Mouse (Mus musculus): ENCODE data around the gene Olfr1424. TPM values are rescaled to one million over a fixed set of nuclear protein-coding genes. Genes with fewer than 3 reads are reported as not detected.

Olfr1424 gene
- polyA plus RNA-seq, 1 experiment from 2014 or later = not detected

DNA sequence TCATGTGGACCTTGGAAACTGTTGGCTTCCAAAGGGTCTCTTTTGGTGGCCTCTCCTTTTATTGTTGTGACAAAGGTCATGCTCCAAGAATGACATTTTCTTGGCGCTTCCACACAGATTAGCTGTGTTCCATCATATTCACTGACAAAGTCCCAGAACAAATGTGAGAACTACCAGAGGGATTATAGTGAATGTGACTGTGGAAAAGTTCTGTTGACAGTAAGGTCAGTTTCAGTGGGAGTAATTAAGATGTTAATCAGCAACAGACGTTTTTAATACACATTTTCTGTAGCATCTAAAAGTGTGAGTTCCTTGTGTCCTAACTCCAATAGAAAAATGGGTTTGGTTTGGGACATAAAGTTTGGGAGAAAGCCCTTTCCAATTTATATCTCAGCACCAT, 21.3 kb downstream of the Olfr1424 start, which contains the start of gene Olfr1423:
Olfr1423 (minus strand) TSS at position 101 of the 400 bp plus-strand sequence.
- Histone ChIP-seq H3K9ac (replicated peaks; ENCODE audit: low read length) (no peak within 1 kb of the TSS), H3K36me3 (replicated peaks; ENCODE audit: control insufficient read depth, insufficient read depth, low read depth, low read length) (no peaks in the 10 kb centered on the region), H3K9me3 (replicated peaks; ENCODE audit: control insufficient read depth, low read length) (no peaks in the 10 kb centered on the region), H3K27ac (replicated peaks; ENCODE audit: low read depth, low read length) (no peak within 1 kb of the TSS), H3K27me3 (ENCODE audit: control insufficient read depth, insufficient read depth, low read length) (no peaks in the 10 kb centered on the region), H3K4me2 (ENCODE audit: low read depth, low read length) (no peak within 1 kb of the TSS), H3K4me1 (ENCODE audit: control insufficient read depth, insufficient read depth, low read length) (no peaks in the 10 kb centered on the region), H3K4me3 (ENCODE audit: low read depth, low read length) (no peak within 1 kb of the TSS)
- no peak for DNase-seq (ENCODE audit: low spot score)
- no peak for ATAC-seq (replicated peaks; ENCODE audit: insufficient number of reproducible peaks, low FRiP score, low TSS enrichment, low read depth)
- 53% methylated on average over 2 of the region's 2 CpGs for WGBS

GRCm38 (mm10) chr19:12037727-12038126, 24.8 kb downstream of the Olfr1424 start:
- H3K27ac ChIP-seq (replicated peaks; ENCODE audit: low read depth, low read length) = no peak overlapping the region
- no peaks in the 10 kb centered on the region for H3K4me1 ChIP-seq (ENCODE audit: control insufficient read depth, insufficient read depth, low read length)
- H3K9ac ChIP-seq (replicated peaks; ENCODE audit: low read length) = no peak overlapping the region
- H3K36me3 ChIP-seq (replicated peaks; ENCODE audit: control insufficient read depth, insufficient read depth, low read depth, low read length) = no peaks in the 10 kb centered on the region
- DNase-seq (ENCODE audit: low spot score) (no peak), ATAC-seq (replicated peaks; ENCODE audit: insufficient number of reproducible peaks, low FRiP score, low TSS enrichment, low read depth) (no peak)
- no peak overlapping the region for H3K4me2 ChIP-seq (ENCODE audit: low read depth, low read length)
- H3K27me3 ChIP-seq (ENCODE audit: control insufficient read depth, insufficient read depth, low read length) = no peaks in the 10 kb centered on the region
- H3K4me3 ChIP-seq (ENCODE audit: low read depth, low read length) = no peak overlapping the region
- H3K9me3 ChIP-seq (replicated peaks; ENCODE audit: control insufficient read depth, low read length) = no peaks in the 10 kb centered on the region

GRCm38 (mm10) chr19:12026606-12027005, 35.9 kb downstream of the Olfr1424 start:
- no peak overlapping the region for H3K27ac ChIP-seq (replicated peaks; ENCODE audit: low read depth, low read length)
- H3K9me3 ChIP-seq (replicated peaks; ENCODE audit: control insufficient read depth, low read length) = no peaks in the 10 kb centered on the region
- H3K4me3 ChIP-seq (ENCODE audit: low read depth, low read length) = no peak overlapping the region
- H3K9ac ChIP-seq (replicated peaks; ENCODE audit: low read length) = no peak overlapping the region
- no peaks in the 10 kb centered on the region for H3K27me3 ChIP-seq (ENCODE audit: control insufficient read depth, insufficient read depth, low read length)
- H3K4me1 ChIP-seq (ENCODE audit: control insufficient read depth, insufficient read depth, low read length) = no peaks in the 10 kb centered on the region
- H3K36me3 ChIP-seq (replicated peaks; ENCODE audit: control insufficient read depth, insufficient read depth, low read depth, low read length) = no peaks in the 10 kb centered on the region
- DNase-seq (ENCODE audit: low spot score) = no peak
- H3K4me2 ChIP-seq (ENCODE audit: low read depth, low read length) = no peak overlapping the region
- ATAC-seq (replicated peaks; ENCODE audit: insufficient number of reproducible peaks, low FRiP score, low TSS enrichment, low read depth) = no peak
- WGBS = 74% methylated on average over 2 of the region's 2 CpGs

- DNase-seq (ENCODE audit: low spot score) (no peak), ATAC-seq (replicated peaks; ENCODE audit: insufficient number of reproducible peaks, low FRiP score, low TSS enrichment, low read depth) (no peak)
- Histone ChIP-seq H3K36me3 (replicated peaks; ENCODE audit: control insufficient read depth, insufficient read depth, low read depth, low read length) (no peaks in the 10 kb centered on the region), H3K4me1 (ENCODE audit: control insufficient read depth, insufficient read depth, low read length) (no peaks in the 10 kb centered on the region), H3K9ac (replicated peaks; ENCODE audit: low read length) (no peak overlapping the region), H3K9me3 (replicated peaks; ENCODE audit: control insufficient read depth, low read length) (no peaks in the 10 kb centered on the region), H3K27me3 (ENCODE audit: control insufficient read depth, insufficient read depth, low read length) (no peaks in the 10 kb centered on the region), H3K27ac (replicated peaks; ENCODE audit: low read depth, low read length) (no peak overlapping the region), H3K4me3 (ENCODE audit: low read depth, low read length) (no peak overlapping the region), H3K4me2 (ENCODE audit: low read depth, low read length) (no peak overlapping the region)
- 89% methylated on average over 3 of the region's 3 CpGs for WGBS
Measured at GRCm38 (mm10) chr19:12025333-12025732, 37.1 kb downstream of the Olfr1424 start.

DNA sequence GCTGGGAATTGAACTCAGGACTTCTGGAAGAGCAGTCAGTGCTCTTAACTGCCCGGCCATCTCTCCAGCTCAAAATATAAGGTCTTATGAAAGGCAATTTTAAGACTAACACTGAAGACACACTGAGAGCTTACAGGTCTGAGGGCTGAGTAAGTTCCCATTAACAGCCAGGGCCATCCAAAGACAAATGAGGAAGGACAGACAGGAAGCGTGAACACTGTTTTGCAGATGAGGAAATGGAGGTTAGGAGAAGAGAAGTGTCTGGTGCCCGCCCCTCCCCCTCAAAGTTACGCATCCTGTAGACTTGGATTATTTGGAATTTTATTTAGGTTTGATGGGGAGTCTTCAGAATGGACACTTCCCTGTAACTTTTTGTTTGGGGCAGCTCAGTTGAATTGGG, 38.3 kb downstream of the Olfr1424 start:
- H3K4me2 ChIP-seq (ENCODE audit: low read depth, low read length) = no peak overlapping the region
- no peaks in the 10 kb centered on the region for H3K36me3 ChIP-seq (replicated peaks; ENCODE audit: control insufficient read depth, insufficient read depth, low read depth, low read length)
- no peaks in the 10 kb centered on the region for H3K27me3 ChIP-seq (ENCODE audit: control insufficient read depth, insufficient read depth, low read length)
- H3K9ac ChIP-seq (replicated peaks; ENCODE audit: low read length) = no peak overlapping the region
- ATAC-seq (replicated peaks; ENCODE audit: insufficient number of reproducible peaks, low FRiP score, low TSS enrichment, low read depth) (no peak), DNase-seq (ENCODE audit: low spot score) (no peak)
- no peaks in the 10 kb centered on the region for H3K9me3 ChIP-seq (replicated peaks; ENCODE audit: control insufficient read depth, low read length)
- no peak overlapping the region for H3K4me3 ChIP-seq (ENCODE audit: low read depth, low read length)
- no peak overlapping the region for H3K27ac ChIP-seq (replicated peaks; ENCODE audit: low read depth, low read length)
- 82% methylated on average over 4 of the region's 4 CpGs for WGBS
- no peaks in the 10 kb centered on the region for H3K4me1 ChIP-seq (ENCODE audit: control insufficient read depth, insufficient read depth, low read length)

DNA sequence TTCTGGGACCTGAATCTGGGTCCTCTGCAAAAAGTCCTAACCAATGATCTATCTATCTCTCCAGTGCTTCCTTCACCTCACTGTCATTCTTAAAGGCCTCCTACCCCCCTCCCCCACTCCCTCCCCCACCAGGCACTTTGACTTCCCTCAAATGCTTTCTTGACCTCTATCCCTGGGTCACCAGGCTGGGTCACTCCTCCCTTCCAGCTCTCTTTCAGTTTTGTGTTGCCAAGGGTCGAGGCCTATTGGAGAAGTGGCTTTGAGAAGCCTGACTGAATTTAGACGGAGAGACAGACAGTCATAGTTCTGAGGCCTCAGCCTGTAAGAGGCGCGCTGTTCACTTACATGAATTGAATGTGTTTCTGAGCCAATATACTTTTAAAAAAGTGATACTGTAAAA, 46.3 kb downstream of the Olfr1424 start:
- H3K27me3 ChIP-seq (ENCODE audit: control insufficient read depth, insufficient read depth, low read length) = no peaks in the 10 kb centered on the region

GRCm38 (mm10) chr19:12015708-12016107, 46.8 kb downstream of the Olfr1424 start:
- no peak overlapping the region for H3K9ac ChIP-seq (replicated peaks; ENCODE audit: low read length)
- no peaks in the 10 kb centered on the region for H3K27me3 ChIP-seq (ENCODE audit: control insufficient read depth, insufficient read depth, low read length)
- no peaks in the 10 kb centered on the region for H3K4me1 ChIP-seq (ENCODE audit: control insufficient read depth, insufficient read depth, low read length)
- no peak for ATAC-seq (replicated peaks; ENCODE audit: insufficient number of reproducible peaks, low FRiP score, low TSS enrichment, low read depth)
- H3K4me3 ChIP-seq (ENCODE audit: low read depth, low read length) = no peak overlapping the region
- H3K9me3 ChIP-seq (replicated peaks; ENCODE audit: control insufficient read depth, low read length) = no peaks in the 10 kb centered on the region
- no peak for DNase-seq (ENCODE audit: low spot score)
- WGBS = 63% methylated on average over 8 of the region's 8 CpGs
- H3K27ac ChIP-seq (replicated peaks; ENCODE audit: low read depth, low read length) = no peak overlapping the region
- H3K4me2 ChIP-seq (ENCODE audit: low read depth, low read length) = no peak overlapping the region
- no peaks in the 10 kb centered on the region for H3K36me3 ChIP-seq (replicated peaks; ENCODE audit: control insufficient read depth, insufficient read depth, low read depth, low read length)

More for the DNA sequence above, 46.3 kb downstream of the Olfr1424 start:
- WGBS = 69% methylated on average over 4 of the region's 4 CpGs
- no peak for ATAC-seq (replicated peaks; ENCODE audit: insufficient number of reproducible peaks, low FRiP score, low TSS enrichment, low read depth)
- H3K4me3 ChIP-seq (ENCODE audit: low read depth, low read length) = no peak overlapping the region
- no peak overlapping the region for H3K9ac ChIP-seq (replicated peaks; ENCODE audit: low read length)
- H3K27ac ChIP-seq (replicated peaks; ENCODE audit: low read depth, low read length) = no peak overlapping the region
- DNase-seq (ENCODE audit: low spot score) = no peak
- no peaks in the 10 kb centered on the region for H3K4me1 ChIP-seq (ENCODE audit: control insufficient read depth, insufficient read depth, low read length)
- no peak overlapping the region for H3K4me2 ChIP-seq (ENCODE audit: low read depth, low read length)
- H3K9me3 ChIP-seq (replicated peaks; ENCODE audit: control insufficient read depth, low read length) = no peaks in the 10 kb centered on the region
- no peaks in the 10 kb centered on the region for H3K36me3 ChIP-seq (replicated peaks; ENCODE audit: control insufficient read depth, insufficient read depth, low read depth, low read length)

DNA sequence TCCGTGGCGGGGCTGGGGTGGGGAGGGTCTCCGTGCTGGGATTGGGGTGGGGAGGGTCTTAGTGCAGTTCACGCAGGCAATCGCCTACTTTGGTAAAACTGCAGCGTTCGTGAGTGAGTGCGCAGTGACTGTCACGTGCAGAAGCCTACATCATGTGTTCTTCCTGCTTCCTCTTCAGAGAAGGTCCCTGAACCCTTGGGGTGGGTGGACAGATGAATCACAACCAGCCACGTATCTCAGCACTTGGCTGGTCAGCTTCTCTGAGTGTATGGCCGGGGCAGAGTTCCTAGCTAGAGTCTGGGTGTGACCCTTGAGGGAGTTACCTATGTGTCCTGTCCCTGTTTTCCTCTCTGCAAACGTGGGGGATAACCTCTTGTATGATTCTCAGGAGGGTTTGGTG, 49.3 kb downstream of the Olfr1424 start:
- under 1% methylated on average over 12 of the region's 12 CpGs for WGBS
- DNase-seq (ENCODE audit: low spot score) (peak; percentile 51), ATAC-seq (replicated peaks; ENCODE audit: insufficient number of reproducible peaks, low FRiP score, low TSS enrichment, low read depth) (no peak)
- Histone ChIP-seq H3K36me3 (replicated peaks; ENCODE audit: control insufficient read depth, insufficient read depth, low read depth, low read length) (no peaks in the 10 kb centered on the region), H3K4me3 (ENCODE audit: low read depth, low read length) (peak overlapping the region; percentile 57), H3K27me3 (ENCODE audit: control insufficient read depth, insufficient read depth, low read length) (no peaks in the 10 kb centered on the region), H3K9ac (replicated peaks; ENCODE audit: low read length) (peak overlapping the region; percentile 32; the same call in 1 of the 2 replicates), H3K9me3 (replicated peaks; ENCODE audit: control insufficient read depth, low read length) (no peaks in the 10 kb centered on the region), H3K4me2 (ENCODE audit: low read depth, low read length) (peak overlapping the region; percentile 53), H3K27ac (replicated peaks; ENCODE audit: low read depth, low read length) (no peak overlapping the region), H3K4me1 (ENCODE audit: control insufficient read depth, insufficient read depth, low read length) (no peaks in the 10 kb centered on the region)

All from embryonic facial prominence, embryonic 11.5 days (tissue).